Mouse (Mus musculus): ENCODE measurements at regions not wholly inside any gene's neighbourhood (a gene's known extent, or its start where the extent isn't known, plus 50 kb on each side); places are given as distances from the start of the nearest gene placed in this dataset.

DNA sequence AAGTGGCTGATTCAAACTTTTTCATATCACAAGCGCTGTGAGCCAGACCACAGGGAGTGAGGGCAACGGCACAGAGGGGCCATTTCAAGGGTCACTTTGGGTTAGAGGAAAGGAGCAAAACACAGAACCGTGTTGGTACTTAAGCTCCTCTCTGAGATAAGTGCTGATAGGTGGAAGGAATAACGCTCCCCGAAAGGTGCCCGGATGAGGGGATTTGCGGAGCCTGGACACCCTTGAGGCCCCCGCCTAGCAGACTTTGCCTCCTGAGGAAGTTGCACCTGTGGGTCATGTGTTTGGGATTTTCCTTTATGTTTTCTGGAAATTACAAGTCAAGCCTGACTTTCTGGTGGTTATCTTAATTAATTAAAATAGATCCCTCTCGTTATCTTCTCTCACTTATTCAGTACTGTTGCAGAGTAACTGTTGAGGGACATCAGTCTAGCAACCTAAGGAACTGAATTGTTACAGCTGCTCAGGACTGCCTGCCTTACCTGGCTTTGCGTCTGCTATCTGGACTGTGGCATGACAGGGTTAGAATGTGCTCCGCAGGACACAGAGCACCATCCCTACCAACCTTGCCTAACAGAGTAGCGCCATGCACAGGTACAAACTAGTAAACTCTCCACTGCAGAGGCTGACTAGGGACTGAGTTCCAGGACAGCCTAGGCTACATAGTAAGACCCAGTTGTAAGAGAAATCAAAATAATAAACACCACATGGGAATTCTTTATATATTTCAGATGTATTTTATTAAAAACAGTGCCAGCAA lies 137.4 kb upstream of the Plcz1 start:
- no peak for DNase-seq (ENCODE audit: low spot score)

DNA sequence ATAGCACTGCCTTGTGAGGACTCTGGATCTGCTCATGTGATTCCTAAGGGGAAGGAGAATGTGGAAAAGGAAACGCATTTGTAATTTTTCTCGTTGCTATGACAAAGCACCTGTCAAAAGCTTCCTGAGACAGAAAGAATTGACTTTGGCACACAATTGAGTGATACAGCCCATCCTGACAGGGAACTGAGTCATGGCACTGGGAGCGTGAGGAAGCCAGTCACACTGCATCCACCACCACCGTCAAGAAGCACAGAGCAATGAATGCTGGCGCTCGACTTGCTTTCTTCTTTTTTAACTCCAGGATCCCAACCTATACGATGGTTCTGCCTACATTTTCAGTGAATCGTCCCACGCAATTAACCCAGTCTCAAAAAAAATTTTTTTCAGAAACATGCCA lies 131.5 kb upstream of the Plcz1 start:
- no peak for DNase-seq (ENCODE audit: low spot score)

DNA sequence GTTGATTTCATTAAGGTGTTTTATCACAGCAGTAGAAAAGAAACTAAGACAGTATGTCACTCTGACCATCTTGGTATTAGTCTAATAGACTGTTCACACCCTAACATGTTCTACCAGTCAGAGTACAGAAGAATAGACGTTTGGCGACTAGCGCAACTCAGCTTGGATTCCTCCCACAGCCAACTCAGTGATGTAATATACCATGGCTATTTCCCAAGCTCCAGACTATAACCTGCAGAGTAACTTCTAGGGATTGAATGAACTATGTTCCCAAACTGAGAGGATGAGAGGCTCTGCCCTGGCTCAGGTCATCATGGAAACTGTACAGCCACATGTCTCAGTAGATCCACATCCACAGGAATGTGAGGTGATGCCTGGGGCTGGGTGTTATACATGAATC lies 128.6 kb upstream of the Plcz1 start:
- DNase-seq (ENCODE audit: low spot score), result no peak

DNA sequence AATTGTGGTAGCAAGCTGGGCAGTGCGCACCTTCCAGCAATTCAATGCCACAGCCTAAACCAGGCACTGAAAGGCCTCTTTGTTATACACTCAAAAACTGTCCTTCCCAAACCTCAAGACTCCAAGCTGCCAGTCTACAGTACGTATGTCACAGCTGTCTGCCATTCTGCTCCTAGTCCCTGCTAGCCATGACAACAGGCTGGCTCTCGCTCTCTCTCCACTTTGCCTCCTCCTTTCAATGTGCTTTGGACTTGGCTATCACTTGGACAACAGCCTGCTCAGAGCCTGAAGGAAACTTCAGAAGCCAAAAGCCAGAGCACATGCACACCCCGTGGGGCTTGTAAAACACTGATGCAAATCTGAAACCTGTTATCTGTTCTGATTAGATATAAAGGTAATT lies 125.9 kb upstream of the Plcz1 start:
- DNase-seq (ENCODE audit: low spot score), result no peak

DNA sequence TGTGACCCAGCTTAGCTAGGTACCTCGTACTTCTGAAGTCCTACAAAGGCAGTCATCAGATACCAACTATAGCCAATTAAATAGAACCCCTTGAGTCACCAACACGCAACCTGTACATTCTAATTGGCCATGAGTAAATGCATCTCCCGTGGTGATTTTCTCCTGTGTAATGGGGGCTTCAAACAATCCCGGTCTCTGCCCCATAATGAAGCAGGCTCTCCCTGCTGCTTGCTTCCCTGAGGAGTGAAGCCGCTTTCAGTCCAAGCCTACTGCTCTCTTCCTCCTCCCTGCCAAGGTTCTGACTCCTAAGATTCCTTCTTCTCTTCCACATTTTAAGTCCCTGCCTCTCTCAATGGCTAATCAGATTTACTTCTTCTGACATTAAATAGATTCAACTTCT lies 121.5 kb upstream of the Plcz1 start:
- DNase-seq (ENCODE audit: low spot score), result no peak

DNA sequence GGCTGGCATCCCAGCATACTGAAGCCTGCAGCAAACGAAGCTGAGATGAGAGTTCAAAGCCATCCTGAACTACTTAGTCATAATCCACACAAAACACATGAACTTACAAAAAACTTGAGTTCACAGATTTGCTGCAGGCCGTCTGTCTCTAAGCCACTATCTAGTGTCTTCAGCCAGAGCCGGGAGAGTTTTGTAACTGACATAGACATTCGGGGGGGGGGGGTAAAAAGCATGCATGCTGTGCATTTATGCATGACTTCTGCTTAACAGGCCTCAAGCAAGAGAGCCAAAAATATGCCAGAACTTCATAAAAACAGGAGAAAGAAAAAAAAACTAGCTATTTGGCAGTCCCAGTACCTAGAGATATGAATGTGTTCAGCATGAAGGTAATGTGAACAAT lies 120.2 kb upstream of the Plcz1 start:
- no peak for DNase-seq (ENCODE audit: low spot score)

DNA sequence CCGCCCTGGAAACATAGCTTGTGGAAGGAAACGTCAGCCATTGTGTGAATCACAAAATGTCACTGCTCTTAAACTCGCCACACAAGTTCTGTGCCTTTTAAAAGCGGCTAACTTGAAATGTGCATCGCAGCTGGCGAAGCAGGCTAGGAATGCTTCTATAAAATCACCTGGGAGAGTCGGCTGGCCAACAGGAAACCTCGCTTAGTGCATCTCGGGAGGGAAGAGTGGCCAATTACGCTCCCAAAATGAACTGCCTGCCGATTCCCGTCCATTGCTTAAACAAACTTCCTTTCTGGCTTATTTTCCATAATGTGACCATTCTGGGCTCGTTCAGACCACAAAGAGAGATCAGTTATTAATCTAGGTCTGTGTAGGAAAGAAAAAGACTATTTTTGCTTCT lies 119.7 kb upstream of the Plcz1 start:
- DNase-seq (ENCODE audit: low spot score), result no peak

DNA sequence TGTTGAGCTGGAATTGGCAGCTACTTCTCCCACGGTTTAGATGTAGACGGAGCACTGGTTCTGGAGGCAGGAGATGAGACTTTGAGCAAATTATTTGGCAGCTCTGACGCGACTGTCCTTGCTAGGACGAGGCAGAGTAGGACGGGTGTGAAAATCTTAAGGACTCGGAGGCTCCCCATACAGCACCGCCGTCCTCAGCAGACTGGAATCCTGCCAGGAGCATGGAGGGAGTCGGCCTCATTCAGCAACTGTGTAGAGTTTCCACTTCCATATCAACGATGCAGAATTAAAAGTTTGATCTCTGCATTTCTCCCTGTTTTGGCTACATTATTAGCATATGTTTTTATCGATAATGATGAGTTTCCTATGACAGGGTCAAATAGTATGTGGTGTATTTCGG lies 117.7 kb upstream of the Plcz1 start:
- no peak for DNase-seq (ENCODE audit: low spot score)

DNA sequence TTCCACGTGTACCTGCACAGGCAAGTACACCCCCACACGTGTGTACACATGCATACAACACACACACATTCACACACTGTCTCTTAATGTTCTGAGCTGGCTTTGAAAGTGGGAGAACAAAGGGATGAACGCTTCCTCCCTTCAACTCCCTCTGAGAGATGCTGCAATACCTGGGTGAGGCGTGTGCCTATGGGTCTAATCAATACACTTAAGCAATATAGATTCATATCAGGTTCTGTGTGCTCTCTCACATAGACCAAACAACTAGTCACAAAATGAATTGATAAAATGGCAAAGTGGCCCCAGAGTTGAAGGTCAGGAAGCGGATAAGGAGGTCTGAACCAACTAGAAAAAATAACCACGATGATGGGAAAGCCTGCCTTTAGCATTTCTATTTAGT lies 116.1 kb upstream of the Plcz1 start:
- no peak for DNase-seq (ENCODE audit: low spot score)

DNA sequence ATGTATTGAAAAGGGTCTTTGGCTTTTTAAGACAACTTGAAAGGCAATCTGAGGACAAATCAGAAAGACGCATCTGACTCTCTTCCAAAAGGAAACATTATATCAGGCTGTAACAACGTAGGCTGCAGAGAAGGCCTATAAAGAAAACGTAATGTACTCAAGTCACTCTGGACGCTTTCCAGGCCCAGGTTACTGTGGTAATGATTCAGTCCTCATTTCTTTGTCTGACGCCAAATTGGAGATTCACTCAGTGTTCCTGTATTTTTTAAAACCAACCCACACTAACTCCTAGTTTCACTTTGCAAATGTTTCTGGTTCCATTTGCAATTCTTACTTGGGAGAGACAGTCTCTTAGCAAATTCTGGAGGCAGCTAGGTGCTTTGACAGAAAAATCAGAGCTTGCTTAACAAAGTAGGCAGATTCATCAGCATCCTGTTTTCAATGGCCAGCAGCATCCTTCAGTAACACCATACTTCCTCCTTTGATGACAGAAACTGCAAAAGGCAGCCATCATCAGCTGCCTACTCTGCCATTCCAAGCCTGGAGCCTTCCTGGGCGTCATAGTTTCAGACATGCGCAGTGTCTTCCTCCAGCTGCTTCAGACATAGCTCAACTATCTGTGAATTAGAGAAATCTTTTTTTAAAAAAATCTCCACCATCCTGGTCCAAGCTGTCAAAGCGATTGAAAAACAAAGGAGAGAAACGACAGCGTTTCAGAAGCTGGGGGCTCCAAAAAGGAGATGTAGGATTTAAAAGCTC lies 111.3 kb upstream of the Plcz1 start:
- no peak for DNase-seq (ENCODE audit: low spot score)

DNA sequence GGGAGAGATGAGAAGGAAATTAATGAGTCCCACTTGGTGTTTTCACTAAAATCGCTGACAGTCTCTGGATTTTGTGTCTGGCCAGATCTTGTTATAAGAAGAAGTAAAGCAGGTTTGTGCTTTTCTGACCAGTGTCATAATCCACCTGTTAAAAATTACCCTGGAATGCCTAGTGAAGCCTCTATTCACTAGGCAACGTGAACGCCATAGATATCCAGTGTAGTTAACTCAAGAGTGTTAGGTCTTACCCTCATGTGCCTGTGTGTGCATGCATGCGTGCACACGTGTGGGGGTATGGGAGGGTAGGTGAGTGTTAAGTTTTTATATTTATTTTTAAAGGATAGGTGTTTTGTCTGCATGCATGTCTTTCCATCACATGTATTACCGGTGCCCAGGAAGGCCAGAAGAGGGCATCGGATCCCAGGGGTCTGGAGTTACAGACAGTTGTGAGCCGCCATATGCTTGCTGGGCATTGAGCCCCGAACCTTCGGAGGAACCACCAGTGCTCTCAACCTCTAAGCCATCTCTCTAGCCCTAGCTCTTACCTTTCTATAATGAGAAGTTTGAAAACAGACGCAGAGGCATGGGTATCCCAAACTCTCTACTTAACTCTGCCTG lies 107.5 kb upstream of the Plcz1 start:
- DNase-seq (ENCODE audit: low spot score), result no peak

DNA sequence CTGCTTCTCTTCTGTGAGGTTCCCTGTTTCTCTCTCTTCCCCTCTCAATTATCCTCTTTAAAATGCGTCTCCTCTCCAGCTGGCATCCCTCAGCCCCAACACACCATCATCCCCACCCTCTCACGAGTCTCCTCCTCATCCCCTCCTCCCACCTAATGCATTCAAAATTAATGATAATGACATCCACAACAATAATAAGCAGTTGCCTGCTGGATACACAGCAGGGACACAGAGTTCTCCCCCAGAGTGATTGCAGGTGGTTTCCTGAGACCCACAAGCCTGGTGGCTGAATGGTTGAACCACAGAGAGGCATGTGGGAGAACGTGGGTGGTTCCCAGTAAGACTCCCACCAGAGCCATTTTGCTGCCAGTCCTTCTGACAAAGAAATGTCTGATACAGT lies 106.9 kb upstream of the Plcz1 start:
- DNase-seq (ENCODE audit: low spot score), result no peak

DNA sequence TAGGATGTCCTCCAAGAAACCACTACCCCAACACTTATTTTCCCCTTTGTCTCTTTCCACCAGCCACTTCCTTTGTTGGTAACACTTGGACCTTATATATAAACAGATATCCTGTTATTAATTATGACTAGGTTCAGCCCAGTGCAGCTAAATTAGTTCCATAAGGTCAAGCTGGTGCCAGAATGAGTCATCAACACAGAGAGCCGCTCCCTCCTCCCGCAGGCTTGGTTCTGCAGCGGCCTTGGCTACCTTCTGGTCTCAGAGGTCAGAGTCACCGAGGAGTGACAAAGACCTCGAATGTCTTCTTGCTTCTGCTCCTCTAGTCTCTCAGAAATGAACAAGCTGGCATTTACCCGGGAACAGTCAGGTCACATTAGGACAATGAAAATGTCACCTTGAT lies 106.5 kb upstream of the Plcz1 start:
- no peak for DNase-seq (ENCODE audit: low spot score)

DNA sequence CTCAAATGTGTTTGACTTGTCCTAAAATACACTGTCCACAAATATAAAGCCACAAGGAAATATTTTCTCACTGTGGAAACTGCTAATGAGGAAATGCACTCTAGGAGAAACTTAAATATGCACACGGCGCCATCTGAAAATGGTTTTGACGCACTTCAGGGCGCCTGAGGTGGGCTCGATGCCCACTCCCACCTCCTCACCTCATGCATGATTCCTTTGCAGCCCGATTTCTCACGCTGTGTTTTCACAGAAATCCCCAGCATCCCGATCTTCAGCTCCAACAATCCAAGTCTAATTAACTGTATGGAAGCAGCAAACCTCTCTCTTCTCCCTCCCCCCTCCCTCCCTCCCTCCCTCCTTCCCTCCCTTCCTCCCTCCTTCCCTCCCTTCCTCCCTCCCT lies 92.5 kb upstream of the Plcz1 start:
- no peak for DNase-seq (ENCODE audit: low spot score)

DNA sequence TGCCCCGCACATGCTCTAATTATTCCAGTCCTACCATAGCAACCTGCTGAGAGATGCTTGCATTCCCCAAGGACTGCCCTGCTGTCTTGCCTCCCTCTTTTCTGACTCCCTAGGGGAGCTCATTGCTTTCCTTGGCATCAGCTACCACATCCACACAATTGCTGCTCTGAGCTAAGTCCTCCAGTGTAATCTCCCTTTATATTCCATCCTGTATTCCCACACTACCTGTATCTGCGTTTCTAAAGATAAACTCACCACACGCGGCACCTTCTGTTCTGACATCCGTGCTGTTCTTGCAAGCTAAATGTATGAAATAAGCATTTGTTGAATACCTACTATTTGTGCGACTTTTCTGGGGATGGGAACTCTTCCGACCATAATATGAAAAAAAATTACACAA lies 85.4 kb upstream of the Plcz1 start:
- DNase-seq (ENCODE audit: low spot score), result no peak

DNA sequence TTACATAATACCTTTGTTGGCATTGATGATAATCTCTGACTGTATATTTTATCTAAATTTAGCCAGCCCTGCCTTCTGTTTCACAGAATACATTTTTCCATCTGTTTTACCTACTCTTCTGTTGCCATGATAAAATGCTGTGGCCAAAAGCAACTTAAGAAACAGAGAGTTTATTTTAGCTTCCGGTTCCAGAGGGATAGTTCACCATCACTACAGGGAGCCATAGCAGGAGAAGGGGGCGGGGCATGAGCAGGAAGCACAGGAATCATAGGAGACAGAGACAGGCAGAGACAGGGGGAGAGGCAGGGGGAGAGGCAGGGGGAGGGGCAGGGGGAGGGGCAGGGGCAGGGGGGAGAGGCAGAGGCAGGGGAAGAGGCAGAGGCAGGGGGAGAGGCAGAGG lies 72.8 kb upstream of the Plcz1 start:
- DNase-seq (ENCODE audit: low spot score), result no peak

DNA sequence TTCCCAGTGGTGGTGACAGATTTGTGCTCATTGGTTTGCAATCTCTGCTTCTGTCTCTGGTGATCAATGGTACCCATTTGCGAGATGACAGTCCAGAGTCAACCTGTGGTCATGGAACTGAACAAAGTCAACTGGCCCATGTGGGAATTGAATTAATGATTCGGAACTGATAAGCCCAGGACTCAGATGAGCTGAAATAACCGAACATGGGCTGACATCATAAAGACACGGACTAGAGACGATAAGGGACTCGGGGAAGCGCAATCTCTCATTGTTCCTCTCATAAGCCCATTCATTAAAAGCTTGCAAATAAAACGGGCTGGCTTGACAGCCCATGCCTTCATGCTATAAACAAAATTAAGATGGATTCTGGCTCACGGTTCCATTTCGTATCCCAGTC lies 70.8 kb upstream of the Plcz1 start:
- DNase-seq (ENCODE audit: low spot score), result no peak

DNA sequence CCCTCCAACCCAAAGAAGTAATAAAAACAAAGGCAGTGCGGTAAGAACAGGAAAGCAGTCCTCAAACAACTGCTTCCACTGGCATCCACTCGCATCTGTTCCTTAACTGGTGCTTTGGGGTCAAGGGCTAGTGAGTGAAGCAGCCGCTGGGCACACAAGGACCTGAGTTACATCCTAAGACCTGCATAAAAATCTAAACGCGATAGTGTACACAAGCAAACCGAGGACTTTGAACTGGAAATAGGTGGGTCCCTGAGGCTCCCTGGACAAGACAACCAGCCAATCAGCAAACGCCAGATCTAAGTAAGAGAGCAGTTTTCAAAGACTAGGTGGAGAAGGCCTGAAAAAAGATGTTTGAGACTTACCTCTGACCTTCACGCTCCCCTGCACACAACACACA lies 66.8 kb upstream of the Plcz1 start:
- no peak for DNase-seq (ENCODE audit: low spot score)

DNA sequence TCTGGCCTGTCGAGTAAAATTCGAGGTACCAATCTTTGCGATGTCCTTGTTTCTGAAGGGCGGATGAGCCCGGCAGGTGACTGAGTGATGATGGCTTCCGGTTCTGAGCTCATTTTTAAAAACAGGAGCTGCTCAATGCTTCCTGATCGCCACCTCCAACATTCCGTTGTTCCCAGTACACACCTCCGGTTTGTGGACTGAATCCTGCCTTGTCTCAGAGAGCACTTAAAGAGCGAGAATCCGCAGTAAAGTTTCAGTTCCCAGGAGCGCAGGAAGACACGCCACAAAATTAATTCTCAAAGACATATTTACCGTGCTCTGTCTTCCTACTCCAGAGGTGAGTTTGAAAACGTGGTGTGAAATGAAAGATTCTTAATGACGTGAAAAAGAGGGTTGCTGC lies 66.4 kb upstream of the Plcz1 start:
- no peak for DNase-seq (ENCODE audit: low spot score)

DNA sequence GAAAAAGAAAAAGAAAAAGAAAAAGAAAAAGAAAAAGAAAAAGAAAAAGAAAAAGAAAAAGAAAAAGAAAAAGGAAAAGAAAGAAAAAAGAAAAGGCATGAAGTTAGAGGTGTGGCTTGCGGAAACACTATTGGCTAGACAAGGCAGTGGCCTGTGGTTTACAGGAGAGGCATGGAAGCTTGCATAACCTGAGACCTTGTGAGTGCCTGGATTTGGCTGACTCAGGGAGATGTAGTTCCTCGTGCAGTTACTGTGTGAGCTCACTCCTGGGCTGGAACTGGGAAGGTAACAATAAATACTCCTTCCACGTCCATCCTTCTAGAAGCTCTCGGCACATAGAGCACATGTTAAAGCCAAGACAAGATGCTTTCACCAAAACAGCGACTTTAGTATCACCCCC lies 64.9 kb upstream of the Plcz1 start:
- no peak for DNase-seq (ENCODE audit: low spot score)

DNA sequence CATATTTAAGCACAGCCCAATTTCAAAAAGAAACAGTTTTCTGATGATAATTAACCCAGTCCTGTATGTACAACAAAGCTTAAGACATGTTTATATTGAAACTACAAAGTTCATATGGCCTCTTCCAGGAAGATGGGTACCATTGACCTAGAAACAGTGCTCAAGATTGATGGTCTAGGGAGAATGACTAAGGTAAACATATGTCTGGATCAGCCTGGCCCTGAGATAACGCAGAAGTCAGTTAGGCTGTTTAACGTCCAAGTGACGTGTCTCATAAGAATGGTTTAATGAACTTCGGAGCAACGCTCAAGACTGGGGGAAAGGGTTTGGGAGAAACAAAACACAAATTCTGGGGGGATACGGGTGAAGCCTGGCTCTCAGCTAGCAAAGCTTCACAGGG lies 60.8 kb upstream of the Plcz1 start:
- DNase-seq (ENCODE audit: low spot score), result no peak

DNA sequence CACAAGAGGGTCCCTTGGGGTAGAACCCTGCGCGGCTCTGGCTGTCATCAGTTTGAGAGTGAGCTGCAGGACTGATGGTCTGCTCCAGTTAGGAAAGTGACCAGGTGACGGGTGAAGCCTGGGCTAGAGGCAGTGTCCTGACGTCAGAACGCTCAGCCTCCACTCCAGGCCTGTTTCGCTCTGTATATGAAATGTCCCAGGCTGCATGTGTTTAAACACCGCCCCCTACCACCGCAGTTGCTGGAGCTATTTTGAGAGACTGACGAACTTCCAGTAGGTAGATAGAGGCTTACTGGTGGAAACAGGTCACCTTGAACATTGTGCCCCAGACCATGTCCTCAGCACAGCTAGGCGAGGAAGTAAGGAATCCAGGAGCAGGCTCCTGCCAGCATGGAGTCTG lies 54.2 kb upstream of the Plcz1 start:
- DNase-seq (ENCODE audit: low spot score), result no peak
